Mouse (Mus musculus): ENCODE results near the gene Ak4. TPM values are rescaled to one million over a fixed set of nuclear protein-coding genes. Genes with fewer than 3 reads are reported as not detected.

Ak4 gene
- total RNA-seq, 1 experiment = 48.1 TPM

GRCm38 (mm10) chr4:101459358-101459757 lies 40.3 kb downstream of the Ak4 start:
- DNase-seq (ENCODE audit: low read depth, low spot score) = no peak
- Histone ChIP-seq H3K27ac (ENCODE audit: insufficient read depth, low read depth, low read length, poor library complexity, severe bottlenecking) (no peak overlapping the region), H3K4me1 (ENCODE audit: control insufficient read depth in 2 of 2, insufficient read depth in 2 of 2, low read length in 2 of 2, poor library complexity in 1 of 2) (peaks cover 2 to 5% of the 10 kb centered on the region in 2 experiments; a peak in 1 of 4 replicates), H3K36me3 (ENCODE audit: control insufficient read depth, insufficient read depth, low read length, poor library complexity, severe bottlenecking) (no peaks in the 10 kb centered on the region; the same call in 1 of the 2 replicates), H3K9me3 (ENCODE audit: control insufficient read depth, insufficient read depth, low read depth, low read length) (no peaks in the 10 kb centered on the region), H3K4me3 (ENCODE audit: insufficient read depth in 1 of 2, low read depth in 1 of 2, low read length in 2 of 2, poor library complexity in 1 of 2, severe bottlenecking in 1 of 2) (no peak overlapping the region), H3K9ac (ENCODE audit: insufficient read depth, low read depth, low read length, poor library complexity, severe bottlenecking) (no peak overlapping the region)
- in situ Hi-C loops (cut with MboI; ENCODE audit: low sequenced_read_pairs in 2 of 2, unreplicated experiment in 2 of 2) = no loop called here
- TF ChIP-seq ZNF384 (IDR thresholded peaks at IDR 0.05; ENCODE audit: low read depth, low read length) = no peak
- TF ChIP-seq HCFC1 (IDR thresholded peaks at IDR 0.05; ENCODE audit: borderline replicate concordance, insufficient read depth, low read length) = no peak
- no peak for TF ChIP-seq MAFK (IDR thresholded peaks at IDR 0.05; ENCODE audit: insufficient read depth, low read depth, low read length)

GRCm38 (mm10) chr4:101460114-101460513 lies 41.0 kb downstream of the Ak4 start:
- no peaks in the 10 kb centered on the region for H3K9me3 ChIP-seq (ENCODE audit: control insufficient read depth, insufficient read depth, low read depth, low read length)
- no peak for DNase-seq (ENCODE audit: low read depth, low spot score)
- peaks cover 2% of the 10 kb centered on the region; the same call in 1 of the 2 replicates for H3K36me3 ChIP-seq (ENCODE audit: control insufficient read depth, insufficient read depth, low read length, poor library complexity, severe bottlenecking)
- H3K4me3 ChIP-seq (ENCODE audit: insufficient read depth in 1 of 2, low read depth in 1 of 2, low read length in 2 of 2, poor library complexity in 1 of 2, severe bottlenecking in 1 of 2) = no peak overlapping the region
- peaks cover 2 to 5% of the 10 kb centered on the region in 2 experiments; a peak in 1 of 4 replicates for H3K4me1 ChIP-seq (ENCODE audit: control insufficient read depth in 2 of 2, insufficient read depth in 2 of 2, low read length in 2 of 2, poor library complexity in 1 of 2)
- in situ Hi-C loops (cut with MboI; ENCODE audit: low sequenced_read_pairs in 2 of 2, unreplicated experiment in 2 of 2) = no loop called here
- no peak overlapping the region for H3K9ac ChIP-seq (ENCODE audit: insufficient read depth, low read depth, low read length, poor library complexity, severe bottlenecking)
- H3K27ac ChIP-seq (ENCODE audit: insufficient read depth, low read depth, low read length, poor library complexity, severe bottlenecking) = no peak overlapping the region
- no peak for TF ChIP-seq HCFC1 (IDR thresholded peaks at IDR 0.05; ENCODE audit: borderline replicate concordance, insufficient read depth, low read length)

- H3K9me3 ChIP-seq (ENCODE audit: control insufficient read depth, insufficient read depth, low read depth, low read length) = no peaks in the 10 kb centered on the region
- no peak overlapping the region for H3K27ac ChIP-seq (ENCODE audit: insufficient read depth, low read depth, low read length, poor library complexity, severe bottlenecking)
- peaks cover 0 to 4% of the 10 kb centered on the region in 2 experiments; a peak in 1 of 4 replicates for H3K4me1 ChIP-seq (ENCODE audit: control insufficient read depth in 2 of 2, insufficient read depth in 2 of 2, low read length in 2 of 2, poor library complexity in 1 of 2)
- peaks cover 6% of the 10 kb centered on the region; the same call in 1 of the 2 replicates for H3K36me3 ChIP-seq (ENCODE audit: control insufficient read depth, insufficient read depth, low read length, poor library complexity, severe bottlenecking)
- no peak overlapping the region for H3K9ac ChIP-seq (ENCODE audit: insufficient read depth, low read depth, low read length, poor library complexity, severe bottlenecking)
- no peak for DNase-seq (ENCODE audit: low read depth, low spot score)
- in situ Hi-C loops (cut with MboI; ENCODE audit: low sequenced_read_pairs in 2 of 2, unreplicated experiment in 2 of 2) = no loop called here
- no peak for TF ChIP-seq ZC3H11A (IDR thresholded peaks at IDR 0.05; ENCODE audit: borderline replicate concordance, low read depth, low read length)
- no peak overlapping the region for H3K4me3 ChIP-seq (ENCODE audit: insufficient read depth in 1 of 2, low read depth in 1 of 2, low read length in 2 of 2, poor library complexity in 1 of 2, severe bottlenecking in 1 of 2)
These were observed 43.0 kb downstream of the Ak4 start for GRCm38 (mm10) chr4:101462065-101462464.

- Histone ChIP-seq H3K27ac (ENCODE audit: insufficient read depth, low read depth, low read length, poor library complexity, severe bottlenecking) (no peak overlapping the region), H3K9me3 (ENCODE audit: control insufficient read depth, insufficient read depth, low read depth, low read length) (no peaks in the 10 kb centered on the region), H3K36me3 (ENCODE audit: control insufficient read depth, insufficient read depth, low read length, poor library complexity, severe bottlenecking) (peaks cover 10% of the 10 kb centered on the region; the same call in 1 of the 2 replicates), H3K9ac (ENCODE audit: insufficient read depth, low read depth, low read length, poor library complexity, severe bottlenecking) (no peak overlapping the region), H3K4me3 (ENCODE audit: insufficient read depth in 1 of 2, low read depth in 1 of 2, low read length in 2 of 2, poor library complexity in 1 of 2, severe bottlenecking in 1 of 2) (no peak overlapping the region), H3K4me1 (ENCODE audit: control insufficient read depth in 2 of 2, insufficient read depth in 2 of 2, low read length in 2 of 2, poor library complexity in 1 of 2) (0 out of 4 replicates have a peak, but pooled peaks cover 0 to 2% of the 10 kb centered on the region in 2 experiments)
- in situ Hi-C loops (cut with MboI; ENCODE audit: low sequenced_read_pairs in 2 of 2, unreplicated experiment in 2 of 2) = no loop called here
- DNase-seq (ENCODE audit: low read depth, low spot score) = no peak
- TF ChIP-seq ZNF384 (IDR thresholded peaks at IDR 0.05; ENCODE audit: low read depth, low read length) = no peak
These were observed 47.2 kb downstream of the Ak4 start for GRCm38 (mm10) chr4:101466264-101466663.

- in situ Hi-C loops (cut with MboI; ENCODE audit: low sequenced_read_pairs in 2 of 2, unreplicated experiment in 2 of 2) = no loop called here
- Histone ChIP-seq H3K4me1 (ENCODE audit: control insufficient read depth in 2 of 2, insufficient read depth in 2 of 2, low read length in 2 of 2, poor library complexity in 1 of 2) (0 out of 4 replicates have a peak, but pooled peaks cover 0 to 2% of the 10 kb centered on the region in 2 experiments), H3K9me3 (ENCODE audit: control insufficient read depth, insufficient read depth, low read depth, low read length) (no peaks in the 10 kb centered on the region), H3K27ac (ENCODE audit: insufficient read depth, low read depth, low read length, poor library complexity, severe bottlenecking) (no peak overlapping the region), H3K36me3 (ENCODE audit: control insufficient read depth, insufficient read depth, low read length, poor library complexity, severe bottlenecking) (peaks cover 10% of the 10 kb centered on the region; the same call in 1 of the 2 replicates), H3K4me3 (ENCODE audit: insufficient read depth in 1 of 2, low read depth in 1 of 2, low read length in 2 of 2, poor library complexity in 1 of 2, severe bottlenecking in 1 of 2) (no peak overlapping the region), H3K9ac (ENCODE audit: insufficient read depth, low read depth, low read length, poor library complexity, severe bottlenecking) (no peak overlapping the region)
- TF ChIP-seq ZC3H11A (IDR thresholded peaks at IDR 0.05; ENCODE audit: borderline replicate concordance, low read depth, low read length) (no peak), ZNF384 (IDR thresholded peaks at IDR 0.05; ENCODE audit: low read depth, low read length) (no peak), HCFC1 (IDR thresholded peaks at IDR 0.05; ENCODE audit: borderline replicate concordance, insufficient read depth, low read length) (no peak), MAFK (IDR thresholded peaks at IDR 0.05; ENCODE audit: insufficient read depth, low read depth, low read length) (no peak), CHD2 (IDR thresholded peaks at IDR 0.05; ENCODE audit: low read depth, low read length) (no peak)
- no peak for DNase-seq (ENCODE audit: low read depth, low spot score)
These were observed 50.2 kb downstream of the Ak4 start for GRCm38 (mm10) chr4:101469242-101469641.

Data from ES-E14 (cell line).